Mouse (Mus musculus): ENCODE results near the gene Tmem8b. TPM values are rescaled to one million over a fixed set of nuclear protein-coding genes. Genes with fewer than 3 reads are reported as not detected.

Tmem8b gene
- polyA plus RNA-seq, 1 experiment from 2014 or later, result 4.2 TPM

- 24% methylated on average over 9 of the region's 9 CpGs for WGBS
- H3K4me2 ChIP-seq (ENCODE audit: low read length), result no peak overlapping the region
- ATAC-seq (replicated peaks; ENCODE audit: low FRiP score, low TSS enrichment, low read depth) (no peak), DNase-seq (ENCODE audit: low spot score) (peak; percentile 57)
- no peaks in the 10 kb centered on the region for H3K4me1 ChIP-seq (replicated peaks; ENCODE audit: control insufficient read depth, insufficient read depth, low read length)
- H3K36me3 ChIP-seq (ENCODE audit: control insufficient read depth, insufficient read depth, low read length), result 0 out of 2 replicates have a peak, but pooled peaks cover under 1% of the 10 kb centered on the region
- no peaks in the 10 kb centered on the region for H3K27me3 ChIP-seq (replicated peaks; ENCODE audit: control insufficient read depth, insufficient read depth, low read length)
- no peak overlapping the region for H3K4me3 ChIP-seq (ENCODE audit: low read depth, low read length)
- H3K9ac ChIP-seq (ENCODE audit: low read length), result no peak overlapping the region
- H3K9me3 ChIP-seq (ENCODE audit: control insufficient read depth, low read length), result no peaks in the 10 kb centered on the region
- no peak overlapping the region for H3K27ac ChIP-seq (ENCODE audit: low read depth)
Observed at GRCm38 (mm10) chr4:43695249-43695671, 26.5 kb downstream of the Tmem8b start.

- Histone ChIP-seq H3K36me3 (ENCODE audit: control insufficient read depth, insufficient read depth, low read length) (no peaks in the 10 kb centered on the region), H3K9ac (ENCODE audit: low read length) (no peak overlapping the region), H3K27me3 (replicated peaks; ENCODE audit: control insufficient read depth, insufficient read depth, low read length) (no peaks in the 10 kb centered on the region), H3K4me2 (ENCODE audit: low read length) (no peak overlapping the region), H3K27ac (ENCODE audit: low read depth) (no peak overlapping the region), H3K9me3 (ENCODE audit: control insufficient read depth, low read length) (no peaks in the 10 kb centered on the region), H3K4me3 (ENCODE audit: low read depth, low read length) (no peak overlapping the region), H3K4me1 (replicated peaks; ENCODE audit: control insufficient read depth, insufficient read depth, low read length) (no peaks in the 10 kb centered on the region)
- no peak for DNase-seq (ENCODE audit: low spot score)
- 92% methylated on average over 13 of the region's 13 CpGs for WGBS
- no peak for ATAC-seq (replicated peaks; ENCODE audit: low FRiP score, low TSS enrichment, low read depth)
Observed at GRCm38 (mm10) chr4:43696561-43696960, 27.8 kb downstream of the Tmem8b start.

- 85% methylated on average over 6 of the region's 6 CpGs for WGBS
- Histone ChIP-seq H3K4me1 (replicated peaks; ENCODE audit: control insufficient read depth, insufficient read depth, low read length) (no peaks in the 10 kb centered on the region), H3K27ac (ENCODE audit: low read depth) (no peak within 1 kb of the TSS), H3K9ac (ENCODE audit: low read length) (no peak within 1 kb of the TSS), H3K36me3 (ENCODE audit: control insufficient read depth, insufficient read depth, low read length) (no peaks in the 10 kb centered on the region), H3K27me3 (replicated peaks; ENCODE audit: control insufficient read depth, insufficient read depth, low read length) (no peaks in the 10 kb centered on the region), H3K4me2 (ENCODE audit: low read length) (no peak within 1 kb of the TSS), H3K4me3 (ENCODE audit: low read depth, low read length) (no peak within 1 kb of the TSS), H3K9me3 (ENCODE audit: control insufficient read depth, low read length) (no peaks in the 10 kb centered on the region)
- ATAC-seq (replicated peaks; ENCODE audit: low FRiP score, low TSS enrichment, low read depth) (no peak), DNase-seq (ENCODE audit: low spot score) (no peak)
Observed at GRCm38 (mm10) chr4:43700707-43701106, 31.9 kb downstream of the Tmem8b start, which contains the start of gene Olfr70. Gene Olfr70, minus strand, starts transcription at chr4:43700807.

GRCm38 (mm10) chr4:43703439-43703838, 34.7 kb downstream of the Tmem8b start:
- Histone ChIP-seq H3K9me3 (ENCODE audit: control insufficient read depth, low read length) (no peaks in the 10 kb centered on the region), H3K36me3 (ENCODE audit: control insufficient read depth, insufficient read depth, low read length) (no peaks in the 10 kb centered on the region), H3K4me2 (ENCODE audit: low read length) (no peak overlapping the region), H3K4me1 (replicated peaks; ENCODE audit: control insufficient read depth, insufficient read depth, low read length) (no peaks in the 10 kb centered on the region), H3K27ac (ENCODE audit: low read depth) (no peak overlapping the region), H3K4me3 (ENCODE audit: low read depth, low read length) (no peak overlapping the region), H3K9ac (ENCODE audit: low read length) (no peak overlapping the region), H3K27me3 (replicated peaks; ENCODE audit: control insufficient read depth, insufficient read depth, low read length) (no peaks in the 10 kb centered on the region)
- WGBS, result 78% methylated on average over 6 of the region's 6 CpGs
- no peak for ATAC-seq (replicated peaks; ENCODE audit: low FRiP score, low TSS enrichment, low read depth)
- no peak for DNase-seq (ENCODE audit: low spot score)

GRCm38 (mm10) chr4:43703851-43704250, 35.1 kb downstream of the Tmem8b start:
- no peak overlapping the region for H3K27ac ChIP-seq (ENCODE audit: low read depth)
- H3K4me1 ChIP-seq (replicated peaks; ENCODE audit: control insufficient read depth, insufficient read depth, low read length), result no peaks in the 10 kb centered on the region
- H3K4me3 ChIP-seq (ENCODE audit: low read depth, low read length), result no peak overlapping the region
- H3K27me3 ChIP-seq (replicated peaks; ENCODE audit: control insufficient read depth, insufficient read depth, low read length), result no peaks in the 10 kb centered on the region
- ATAC-seq (replicated peaks; ENCODE audit: low FRiP score, low TSS enrichment, low read depth) (no peak), DNase-seq (ENCODE audit: low spot score) (no peak)
- H3K4me2 ChIP-seq (ENCODE audit: low read length), result no peak overlapping the region
- no peaks in the 10 kb centered on the region for H3K36me3 ChIP-seq (ENCODE audit: control insufficient read depth, insufficient read depth, low read length)
- 75% methylated on average over 8 of the region's 8 CpGs for WGBS
- H3K9me3 ChIP-seq (ENCODE audit: control insufficient read depth, low read length), result no peaks in the 10 kb centered on the region
- no peak overlapping the region for H3K9ac ChIP-seq (ENCODE audit: low read length)

GRCm38 (mm10) chr4:43705991-43706390, 37.2 kb downstream of the Tmem8b start:
- no peaks in the 10 kb centered on the region for H3K4me1 ChIP-seq (replicated peaks; ENCODE audit: control insufficient read depth, insufficient read depth, low read length)
- no peak for DNase-seq (ENCODE audit: low spot score)
- ATAC-seq (replicated peaks; ENCODE audit: low FRiP score, low TSS enrichment, low read depth), result no peak
- H3K4me3 ChIP-seq (ENCODE audit: low read depth, low read length), result no peak overlapping the region
- no peaks in the 10 kb centered on the region for H3K9me3 ChIP-seq (ENCODE audit: control insufficient read depth, low read length)
- no peak overlapping the region for H3K27ac ChIP-seq (ENCODE audit: low read depth)
- no peak overlapping the region for H3K9ac ChIP-seq (ENCODE audit: low read length)
- 75% methylated on average over 13 of the region's 13 CpGs for WGBS
- no peaks in the 10 kb centered on the region for H3K27me3 ChIP-seq (replicated peaks; ENCODE audit: control insufficient read depth, insufficient read depth, low read length)
- no peak overlapping the region for H3K4me2 ChIP-seq (ENCODE audit: low read length)
- H3K36me3 ChIP-seq (ENCODE audit: control insufficient read depth, insufficient read depth, low read length), result no peaks in the 10 kb centered on the region

- WGBS, result 78% methylated on average over 6 of the region's 6 CpGs
- H3K27ac ChIP-seq (ENCODE audit: low read depth), result no peak within 1 kb of the TSS
- H3K36me3 ChIP-seq (ENCODE audit: control insufficient read depth, insufficient read depth, low read length), result no peaks in the 10 kb centered on the region
- no peak within 1 kb of the TSS for H3K4me3 ChIP-seq (ENCODE audit: low read depth, low read length)
- H3K4me1 ChIP-seq (replicated peaks; ENCODE audit: control insufficient read depth, insufficient read depth, low read length), result no peaks in the 10 kb centered on the region
- no peaks in the 10 kb centered on the region for H3K9me3 ChIP-seq (ENCODE audit: control insufficient read depth, low read length)
- no peaks in the 10 kb centered on the region for H3K27me3 ChIP-seq (replicated peaks; ENCODE audit: control insufficient read depth, insufficient read depth, low read length)
- no peak for ATAC-seq (replicated peaks; ENCODE audit: low FRiP score, low TSS enrichment, low read depth)
- no peak within 1 kb of the TSS for H3K9ac ChIP-seq (ENCODE audit: low read length)
- H3K4me2 ChIP-seq (ENCODE audit: low read length), result no peak within 1 kb of the TSS
- no peak for DNase-seq (ENCODE audit: low spot score)
Observed at GRCm38 (mm10) chr4:43709869-43710268, 41.1 kb downstream of the Tmem8b start, which contains the start of gene Olfr71. Gene Olfr71, minus strand, starts transcription at chr4:43710255.

- no peaks in the 10 kb centered on the region for H3K27me3 ChIP-seq (replicated peaks; ENCODE audit: control insufficient read depth, insufficient read depth, low read length)
- H3K9me3 ChIP-seq (ENCODE audit: control insufficient read depth, low read length), result no peaks in the 10 kb centered on the region
- no peak overlapping the region for H3K4me3 ChIP-seq (ENCODE audit: low read depth, low read length)
- 7% methylated on average over 2 of the region's 2 CpGs for WGBS
- no peak overlapping the region for H3K9ac ChIP-seq (ENCODE audit: low read length)
- no peak overlapping the region for H3K27ac ChIP-seq (ENCODE audit: low read depth)
- no peaks in the 10 kb centered on the region for H3K4me1 ChIP-seq (replicated peaks; ENCODE audit: control insufficient read depth, insufficient read depth, low read length)
- no peak overlapping the region for H3K4me2 ChIP-seq (ENCODE audit: low read length)
- DNase-seq (ENCODE audit: low spot score), result peak; percentile 93
- H3K36me3 ChIP-seq (ENCODE audit: control insufficient read depth, insufficient read depth, low read length), result no peaks in the 10 kb centered on the region
- ATAC-seq (replicated peaks; ENCODE audit: low FRiP score, low TSS enrichment, low read depth), result no peak
Observed at GRCm38 (mm10) chr4:43711821-43712220, 43.0 kb downstream of the Tmem8b start.

- no peaks in the 10 kb centered on the region for H3K9me3 ChIP-seq (ENCODE audit: control insufficient read depth, low read length)
- DNase-seq (ENCODE audit: low spot score) (no peak), ATAC-seq (replicated peaks; ENCODE audit: low FRiP score, low TSS enrichment, low read depth) (no peak)
- H3K27me3 ChIP-seq (replicated peaks; ENCODE audit: control insufficient read depth, insufficient read depth, low read length), result no peaks in the 10 kb centered on the region
- no peak overlapping the region for H3K4me3 ChIP-seq (ENCODE audit: low read depth, low read length)
- no peaks in the 10 kb centered on the region for H3K4me1 ChIP-seq (replicated peaks; ENCODE audit: control insufficient read depth, insufficient read depth, low read length)
- no peaks in the 10 kb centered on the region for H3K36me3 ChIP-seq (ENCODE audit: control insufficient read depth, insufficient read depth, low read length)
- 33% methylated on average over 7 of the region's 7 CpGs for WGBS
- no peak overlapping the region for H3K9ac ChIP-seq (ENCODE audit: low read length)
- H3K27ac ChIP-seq (ENCODE audit: low read depth), result no peak overlapping the region
- no peak overlapping the region for H3K4me2 ChIP-seq (ENCODE audit: low read length)
Observed at GRCm38 (mm10) chr4:43713652-43714219, 45.0 kb downstream of the Tmem8b start.
